Mouse (Mus musculus): ENCODE results near the gene Nectin1. TPM values are rescaled to one million over a fixed set of nuclear protein-coding genes. Genes with fewer than 3 reads are reported as not detected.

Nectin1 gene
- polyA plus RNA-seq, 1 experiment from 2014 or later: 3.7 TPM

GRCm38 (mm10) chr9:43729450-43730266, 14.1 kb upstream of the Nectin1 start:
- 0 out of 2 replicates have a peak, but pooled peaks cover 2% of the 10 kb centered on the region for H3K4me1 ChIP-seq (replicated peaks; ENCODE audit: insufficient read depth, low read length)
- H3K4me3 ChIP-seq (replicated peaks; ENCODE audit: low read depth, low read length): no peak overlapping the region
- no peak overlapping the region for H3K27ac ChIP-seq
- DNase-seq (ENCODE audit: low spot score): no peak
- TF ChIP-seq CTCF (IDR thresholded peaks at IDR 0.05; ENCODE audit: low read depth): no peak
- no peak overlapping the region for H3K9ac ChIP-seq (ENCODE audit: low read depth, low read length)
- no peaks in the 10 kb centered on the region for H3K9me3 ChIP-seq (replicated peaks; ENCODE audit: low read length)
- WGBS: 20% methylated on average over 10 of the region's 10 CpGs
- no peaks in the 10 kb centered on the region for H3K36me3 ChIP-seq (ENCODE audit: insufficient read depth, low read length)
- no peaks in the 10 kb centered on the region; the same call in 1 of the 2 replicates for H3K27me3 ChIP-seq (ENCODE audit: insufficient read depth, low read length)
- H3K4me2 ChIP-seq (ENCODE audit: low read length): no peak overlapping the region
- no peak; the same call in 1 of the 2 replicates for ATAC-seq (replicated peaks; ENCODE audit: low FRiP score, low read depth)

DNA sequence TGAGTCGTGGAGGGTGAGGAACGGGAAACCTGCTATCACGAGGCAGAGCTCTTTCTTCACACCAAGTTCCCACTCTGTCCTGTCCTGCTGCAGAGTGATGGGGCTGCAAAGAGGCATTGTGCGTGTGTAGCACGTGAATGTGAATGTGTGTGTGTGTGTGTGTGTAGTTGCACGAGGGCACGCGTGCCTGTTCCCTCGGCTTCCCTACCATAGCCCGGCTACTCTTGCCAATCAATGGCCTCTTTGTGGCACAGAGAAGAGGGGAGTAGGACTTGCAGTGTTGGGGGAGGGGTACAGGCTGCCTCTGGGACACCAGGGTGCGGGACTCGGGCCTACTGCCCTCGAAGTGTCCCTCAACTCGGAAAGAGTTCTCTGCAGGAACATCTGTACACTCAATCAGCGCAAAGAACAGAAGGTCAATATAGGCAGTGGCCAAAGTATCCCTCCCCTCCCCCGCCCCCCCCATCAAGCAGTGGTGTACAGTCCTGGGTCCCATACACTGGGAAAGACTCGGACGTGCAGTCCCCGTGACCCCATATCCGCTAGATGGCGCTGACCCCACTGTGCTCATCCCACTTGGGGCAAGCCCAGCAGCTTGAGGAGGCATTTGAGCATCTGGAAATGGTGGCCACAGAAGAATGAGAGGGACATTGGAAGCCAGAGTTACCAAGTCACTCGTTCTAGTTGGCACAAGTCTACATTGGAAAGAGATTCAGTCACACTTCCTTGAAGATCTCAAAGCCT, 13.3 kb upstream of the Nectin1 start:
- peak; percentile 69 for TF ChIP-seq CTCF (IDR thresholded peaks at IDR 0.05; ENCODE audit: low read depth)
- DNase-seq (ENCODE audit: low spot score) (peak; percentile 63), ATAC-seq (replicated peaks; ENCODE audit: low FRiP score, low read depth) (0 out of 2 replicates have a peak, but pooled peaks have one; percentile 46)
- no peak overlapping the region for H3K4me2 ChIP-seq (ENCODE audit: low read length)
- no peak overlapping the region for H3K4me3 ChIP-seq (replicated peaks; ENCODE audit: low read depth, low read length)
- H3K27ac ChIP-seq: no peak overlapping the region
- no peak overlapping the region for H3K9ac ChIP-seq (ENCODE audit: low read depth, low read length)
- H3K4me1 ChIP-seq (replicated peaks; ENCODE audit: insufficient read depth, low read length): 0 out of 2 replicates have a peak, but pooled peaks cover 2% of the 10 kb centered on the region
- H3K9me3 ChIP-seq (replicated peaks; ENCODE audit: low read length): no peaks in the 10 kb centered on the region
- WGBS: 22% methylated on average over 22 of the region's 22 CpGs
- no peaks in the 10 kb centered on the region for H3K36me3 ChIP-seq (ENCODE audit: insufficient read depth, low read length)
- no peaks in the 10 kb centered on the region; the same call in 1 of the 2 replicates for H3K27me3 ChIP-seq (ENCODE audit: insufficient read depth, low read length)

DNA sequence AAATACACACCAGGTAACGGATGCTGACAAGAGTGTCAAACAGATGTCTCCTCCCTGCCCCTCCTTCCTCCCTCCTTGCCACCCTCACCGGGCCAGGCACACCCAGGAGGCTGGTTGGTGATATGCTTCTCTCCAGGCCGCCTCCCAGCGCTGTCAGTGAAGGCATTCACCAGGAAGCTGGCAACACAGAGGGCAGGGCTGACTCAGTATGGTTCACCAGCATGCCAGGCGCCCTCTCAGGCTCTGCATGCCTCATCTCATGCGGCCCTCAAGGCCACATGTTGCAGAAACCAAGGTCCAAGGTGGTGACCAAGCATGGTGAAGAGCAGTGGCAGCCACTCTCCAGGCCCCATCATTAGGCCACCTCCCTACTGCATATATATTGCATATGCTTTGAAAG, 11.9 kb upstream of the Nectin1 start:
- ATAC-seq (replicated peaks; ENCODE audit: low FRiP score, low read depth) (no peak), DNase-seq (ENCODE audit: low spot score) (no peak)
- H3K4me1 ChIP-seq (replicated peaks; ENCODE audit: insufficient read depth, low read length): 0 out of 2 replicates have a peak, but pooled peaks cover 2% of the 10 kb centered on the region
- H3K9ac ChIP-seq (ENCODE audit: low read depth, low read length): no peak overlapping the region
- H3K4me3 ChIP-seq (replicated peaks; ENCODE audit: low read depth, low read length): no peak overlapping the region
- no peak overlapping the region for H3K27ac ChIP-seq
- no peak overlapping the region for H3K4me2 ChIP-seq (ENCODE audit: low read length)
- H3K27me3 ChIP-seq (ENCODE audit: insufficient read depth, low read length): no peaks in the 10 kb centered on the region; the same call in 1 of the 2 replicates
- no peak for TF ChIP-seq CTCF (IDR thresholded peaks at IDR 0.05; ENCODE audit: low read depth)
- 69% methylated on average over 6 of the region's 6 CpGs for WGBS
- no peaks in the 10 kb centered on the region for H3K9me3 ChIP-seq (replicated peaks; ENCODE audit: low read length)
- no peaks in the 10 kb centered on the region for H3K36me3 ChIP-seq (ENCODE audit: insufficient read depth, low read length)

DNA sequence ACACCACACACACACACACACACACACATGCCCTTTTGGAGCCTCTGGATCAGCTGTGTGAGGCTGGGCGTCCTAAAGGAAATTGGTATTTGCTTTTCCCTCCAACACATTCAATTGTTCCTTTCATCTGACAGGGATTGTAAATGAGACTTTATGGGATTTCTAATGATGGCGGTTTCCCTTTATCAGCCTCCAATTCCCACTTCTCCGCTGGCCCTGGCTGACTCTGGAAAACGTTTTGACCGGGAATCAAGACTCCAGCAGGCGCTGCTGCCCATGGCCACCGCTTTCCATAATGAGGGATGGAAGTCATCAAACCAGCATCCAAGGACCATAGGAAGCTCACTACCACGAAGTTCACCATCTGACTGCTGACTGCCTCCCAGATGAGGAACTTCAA, 11.1 kb upstream of the Nectin1 start:
- DNase-seq (ENCODE audit: low spot score): peak; percentile 76
- 25% methylated on average over 8 of the region's 8 CpGs for WGBS

DNA sequence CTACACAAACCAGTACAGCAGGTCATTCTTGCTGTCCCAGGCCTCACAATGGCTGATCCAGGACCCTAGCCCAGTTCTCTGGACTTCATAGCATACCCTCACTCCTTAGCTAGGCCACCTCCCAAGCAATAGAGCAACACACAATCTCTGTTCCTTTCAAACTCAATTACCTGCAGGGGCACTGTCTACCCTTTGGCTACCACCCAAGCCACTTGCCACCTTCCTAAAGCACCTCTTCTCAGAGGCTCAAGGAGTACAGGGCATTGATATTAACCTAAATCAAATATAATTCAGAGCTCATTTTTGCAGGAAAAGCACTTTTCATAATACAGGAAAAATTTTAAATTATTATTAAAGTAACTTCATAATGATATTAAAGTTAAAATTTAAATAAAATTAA, 8.8 kb upstream of the Nectin1 start:
- Histone ChIP-seq H3K4me1 (replicated peaks; ENCODE audit: insufficient read depth, low read length) (0 out of 2 replicates have a peak, but pooled peaks cover 6% of the 10 kb centered on the region), H3K9me3 (replicated peaks; ENCODE audit: low read length) (no peaks in the 10 kb centered on the region), H3K36me3 (ENCODE audit: insufficient read depth, low read length) (no peaks in the 10 kb centered on the region), H3K27ac (no peak overlapping the region), H3K9ac (ENCODE audit: low read depth, low read length) (no peak overlapping the region), H3K4me3 (replicated peaks; ENCODE audit: low read depth, low read length) (no peak overlapping the region), H3K27me3 (ENCODE audit: insufficient read depth, low read length) (no peaks in the 10 kb centered on the region; the same call in 1 of the 2 replicates), H3K4me2 (ENCODE audit: low read length) (no peak overlapping the region)
- TF ChIP-seq CTCF (IDR thresholded peaks at IDR 0.05; ENCODE audit: low read depth): no peak
- ATAC-seq (replicated peaks; ENCODE audit: low FRiP score, low read depth): no peak
- DNase-seq (ENCODE audit: low spot score): no peak

More for the DNA sequence above, 11.1 kb upstream of the Nectin1 start:
- H3K9me3 ChIP-seq (replicated peaks; ENCODE audit: low read length): no peaks in the 10 kb centered on the region
- H3K27ac ChIP-seq: no peak overlapping the region
- H3K4me1 ChIP-seq (replicated peaks; ENCODE audit: insufficient read depth, low read length): 0 out of 2 replicates have a peak, but pooled peaks cover 6% of the 10 kb centered on the region
- no peak for TF ChIP-seq CTCF (IDR thresholded peaks at IDR 0.05; ENCODE audit: low read depth)
- no peak overlapping the region for H3K4me3 ChIP-seq (replicated peaks; ENCODE audit: low read depth, low read length)
- no peaks in the 10 kb centered on the region for H3K36me3 ChIP-seq (ENCODE audit: insufficient read depth, low read length)
- no peaks in the 10 kb centered on the region; the same call in 1 of the 2 replicates for H3K27me3 ChIP-seq (ENCODE audit: insufficient read depth, low read length)
- H3K9ac ChIP-seq (ENCODE audit: low read depth, low read length): no peak overlapping the region
- ATAC-seq (replicated peaks; ENCODE audit: low FRiP score, low read depth): no peak
- H3K4me2 ChIP-seq (ENCODE audit: low read length): no peak overlapping the region

DNA sequence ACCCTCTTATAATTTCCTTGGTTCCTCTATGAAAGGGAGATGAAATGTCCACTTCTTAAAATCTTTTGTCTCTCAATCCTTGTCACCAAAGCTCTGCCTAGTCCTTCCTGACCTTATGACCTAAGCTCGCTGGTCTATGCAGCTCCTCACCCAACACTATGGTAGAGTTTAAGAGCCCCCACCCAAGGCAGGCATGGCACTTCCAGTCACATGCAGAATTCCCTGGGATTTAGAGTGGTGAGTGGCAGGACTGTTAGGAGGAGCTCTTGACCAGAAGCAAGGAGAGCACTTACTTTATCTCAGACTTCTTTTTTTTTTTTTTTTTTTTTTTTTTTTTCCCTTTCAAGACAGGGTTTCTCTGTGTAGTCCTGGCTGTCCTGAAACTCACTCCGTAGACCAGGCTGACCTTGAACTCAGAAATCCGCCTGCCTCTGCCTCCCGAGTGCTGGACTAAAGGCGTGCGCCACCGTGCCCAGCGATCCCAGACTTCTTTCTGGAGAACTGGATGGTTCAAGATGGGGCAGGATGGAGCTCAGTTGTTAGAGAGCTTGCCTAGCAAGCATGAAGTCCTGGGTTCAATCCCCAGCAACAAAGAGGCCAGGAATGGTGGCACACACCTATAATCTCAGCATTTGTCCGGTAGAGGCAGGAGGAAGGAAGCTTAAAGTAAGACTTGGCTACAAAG, 7.6 kb upstream of the Nectin1 start:
- Histone ChIP-seq H3K4me1 (replicated peaks; ENCODE audit: insufficient read depth, low read length) (0 out of 2 replicates have a peak, but pooled peaks cover 4% of the 10 kb centered on the region), H3K9me3 (replicated peaks; ENCODE audit: low read length) (no peaks in the 10 kb centered on the region), H3K27ac (no peak overlapping the region), H3K4me3 (replicated peaks; ENCODE audit: low read depth, low read length) (no peak overlapping the region), H3K36me3 (ENCODE audit: insufficient read depth, low read length) (no peaks in the 10 kb centered on the region), H3K4me2 (ENCODE audit: low read length) (no peak overlapping the region), H3K9ac (ENCODE audit: low read depth, low read length) (no peak overlapping the region), H3K27me3 (ENCODE audit: insufficient read depth, low read length) (no peaks in the 10 kb centered on the region; the same call in 1 of the 2 replicates)
- DNase-seq (ENCODE audit: low spot score) (no peak), ATAC-seq (replicated peaks; ENCODE audit: low FRiP score, low read depth) (no peak)
- TF ChIP-seq CTCF (IDR thresholded peaks at IDR 0.05; ENCODE audit: low read depth): no peak
- WGBS: 93% methylated on average over 9 of the region's 9 CpGs

Data from kidney, postnatal 0 days (tissue).